Mouse (Mus musculus): ENCODE data around the gene Il9r. TPM values are rescaled to one million over a fixed set of nuclear protein-coding genes. Genes with fewer than 3 reads are reported as not detected.
A peak's percentile ranks its signal among the peaks of the same experiment; 100 is the strongest.

Gene Il9r
- polyA plus RNA-seq, 1 experiment from 2014 or later, result not detected

GRCm38 (mm10) chr11:32194086-32194485 is 6.0 kb downstream of the Il9r start:
- no peaks in the 10 kb centered on the region for H3K9me3 ChIP-seq (replicated peaks)
- no peak overlapping the region for H3K27ac ChIP-seq
- WGBS, result 86% methylated on average over 10 of the region's 10 CpGs
- no peak overlapping the region for H3K4me2 ChIP-seq
- H3K36me3 ChIP-seq (ENCODE audit: poor library complexity, severe bottlenecking), result no peaks in the 10 kb centered on the region
- H3K9ac ChIP-seq, result no peak overlapping the region
- no peaks in the 10 kb centered on the region for H3K4me1 ChIP-seq
- no peaks in the 10 kb centered on the region for H3K27me3 ChIP-seq
- no peak overlapping the region for H3K4me3 ChIP-seq
- no peak for ATAC-seq

- H3K27ac ChIP-seq, result no peak overlapping the region
- H3K9ac ChIP-seq, result no peak overlapping the region
- no peaks in the 10 kb centered on the region for H3K27me3 ChIP-seq
- no peak for ATAC-seq
- no peaks in the 10 kb centered on the region for H3K4me1 ChIP-seq
- H3K4me3 ChIP-seq, result no peak overlapping the region
- H3K9me3 ChIP-seq (replicated peaks), result no peaks in the 10 kb centered on the region
- no peaks in the 10 kb centered on the region for H3K36me3 ChIP-seq (ENCODE audit: poor library complexity, severe bottlenecking)
- 96% methylated on average over 10 of the region's 10 CpGs for WGBS
- no peak overlapping the region for H3K4me2 ChIP-seq
Observed at GRCm38 (mm10) chr11:32193156-32193555, 6.9 kb downstream of the Il9r start.

GRCm38 (mm10) chr11:32190603-32191110 is 9.4 kb downstream of the Il9r start:
- Histone ChIP-seq H3K36me3 (ENCODE audit: poor library complexity, severe bottlenecking) (no peaks in the 10 kb centered on the region), H3K9ac (no peak overlapping the region), H3K27me3 (no peaks in the 10 kb centered on the region), H3K9me3 (replicated peaks) (no peaks in the 10 kb centered on the region), H3K4me3 (no peak overlapping the region), H3K4me2 (no peak overlapping the region), H3K4me1 (no peaks in the 10 kb centered on the region), H3K27ac (no peak overlapping the region)
- WGBS, result 77% methylated on average over 13 of the region's 13 CpGs
- ATAC-seq, result no peak

GRCm38 (mm10) chr11:32190119-32190518 is 10.0 kb downstream of the Il9r start:
- no peak for ATAC-seq
- no peak overlapping the region for H3K4me2 ChIP-seq

GRCm38 (mm10) chr11:32189434-32189833 is 10.6 kb downstream of the Il9r start:
- H3K4me2 ChIP-seq, result no peak overlapping the region
- no peak overlapping the region for H3K9ac ChIP-seq
- WGBS, result 73% methylated on average over 5 of the region's 5 CpGs
- no peaks in the 10 kb centered on the region for H3K4me1 ChIP-seq
- no peak overlapping the region for H3K4me3 ChIP-seq
- H3K27me3 ChIP-seq, result no peaks in the 10 kb centered on the region
- no peak for ATAC-seq
- no peaks in the 10 kb centered on the region for H3K9me3 ChIP-seq (replicated peaks)
- H3K36me3 ChIP-seq (ENCODE audit: poor library complexity, severe bottlenecking), result no peaks in the 10 kb centered on the region
- H3K27ac ChIP-seq, result no peak overlapping the region

More at GRCm38 (mm10) chr11:32190119-32190518, 10.0 kb downstream of the Il9r start:
- WGBS, result 78% methylated on average over 9 of the region's 9 CpGs
- Histone ChIP-seq H3K27ac (no peak overlapping the region), H3K4me3 (no peak overlapping the region), H3K4me1 (no peaks in the 10 kb centered on the region), H3K36me3 (ENCODE audit: poor library complexity, severe bottlenecking) (no peaks in the 10 kb centered on the region), H3K9ac (no peak overlapping the region), H3K9me3 (replicated peaks) (no peaks in the 10 kb centered on the region), H3K27me3 (no peaks in the 10 kb centered on the region)

GRCm38 (mm10) chr11:32188881-32189280 is 11.2 kb downstream of the Il9r start:
- ATAC-seq, result no peak
- Histone ChIP-seq H3K9ac (no peak overlapping the region), H3K4me1 (no peaks in the 10 kb centered on the region)

GRCm38 (mm10) chr11:32187256-32187655 is 12.8 kb downstream of the Il9r start:
- H3K36me3 ChIP-seq (ENCODE audit: poor library complexity, severe bottlenecking), result no peaks in the 10 kb centered on the region
- no peak overlapping the region for H3K4me2 ChIP-seq
- 89% methylated on average over 4 of the region's 4 CpGs for WGBS
- no peak overlapping the region for H3K9ac ChIP-seq
- no peaks in the 10 kb centered on the region for H3K4me1 ChIP-seq
- H3K4me3 ChIP-seq, result no peak overlapping the region
- no peak for ATAC-seq
- no peaks in the 10 kb centered on the region for H3K27me3 ChIP-seq
- no peak overlapping the region for H3K27ac ChIP-seq
- no peaks in the 10 kb centered on the region for H3K9me3 ChIP-seq (replicated peaks)

More at GRCm38 (mm10) chr11:32188881-32189280, 11.2 kb downstream of the Il9r start:
- Histone ChIP-seq H3K4me2 (no peak overlapping the region), H3K9me3 (replicated peaks) (no peaks in the 10 kb centered on the region), H3K36me3 (ENCODE audit: poor library complexity, severe bottlenecking) (no peaks in the 10 kb centered on the region), H3K4me3 (no peak overlapping the region), H3K27ac (no peak overlapping the region), H3K27me3 (no peaks in the 10 kb centered on the region)
- 88% methylated on average over 12 of the region's 12 CpGs for WGBS

- Histone ChIP-seq H3K9ac (no peak overlapping the region), H3K27me3 (0 out of 2 replicates have a peak, but pooled peaks cover 3% of the 10 kb centered on the region), H3K27ac (no peak overlapping the region), H3K4me3 (no peak overlapping the region), H3K4me1 (no peaks in the 10 kb centered on the region), H3K4me2 (no peak overlapping the region), H3K9me3 (replicated peaks) (no peaks in the 10 kb centered on the region), H3K36me3 (ENCODE audit: poor library complexity, severe bottlenecking) (no peaks in the 10 kb centered on the region)
- no peak for ATAC-seq
- WGBS, result 84% methylated on average over 3 of the region's 3 CpGs
Observed at GRCm38 (mm10) chr11:32186031-32186430, 14.0 kb downstream of the Il9r start.

- ATAC-seq, result no peak
- WGBS, result 91% methylated on average over 8 of the region's 8 CpGs
- no peaks in the 10 kb centered on the region for H3K36me3 ChIP-seq (ENCODE audit: poor library complexity, severe bottlenecking)
Observed at GRCm38 (mm10) chr11:32184469-32184868, 15.6 kb downstream of the Il9r start.

GRCm38 (mm10) chr11:32181973-32182868 is 17.9 kb downstream of the Il9r start:
- no peak overlapping the region for H3K4me2 ChIP-seq
- no peaks in the 10 kb centered on the region for H3K4me1 ChIP-seq
- WGBS, result 51% methylated on average over 23 of the region's 25 CpGs
- H3K9me3 ChIP-seq (replicated peaks), result no peaks in the 10 kb centered on the region
- H3K27ac ChIP-seq, result no peak overlapping the region
- H3K4me3 ChIP-seq, result no peak overlapping the region
- H3K9ac ChIP-seq, result no peak overlapping the region
- H3K36me3 ChIP-seq (ENCODE audit: poor library complexity, severe bottlenecking), result no peaks in the 10 kb centered on the region
- ATAC-seq, result peak; percentile 83
- 0 out of 2 replicates have a peak, but pooled peaks cover 3% of the 10 kb centered on the region for H3K27me3 ChIP-seq

More at GRCm38 (mm10) chr11:32184469-32184868, 15.6 kb downstream of the Il9r start:
- no peaks in the 10 kb centered on the region for H3K9me3 ChIP-seq (replicated peaks)
- H3K4me1 ChIP-seq, result no peaks in the 10 kb centered on the region
- H3K27me3 ChIP-seq, result 0 out of 2 replicates have a peak, but pooled peaks cover 3% of the 10 kb centered on the region
- no peak overlapping the region for H3K4me2 ChIP-seq
- no peak overlapping the region for H3K9ac ChIP-seq
- H3K27ac ChIP-seq, result no peak overlapping the region
- H3K4me3 ChIP-seq, result no peak overlapping the region

- 86% methylated on average over 4 of the region's 4 CpGs for WGBS
- no peaks in the 10 kb centered on the region for H3K9me3 ChIP-seq (replicated peaks)
- H3K4me3 ChIP-seq, result no peak overlapping the region
- 0 out of 2 replicates have a peak, but pooled peaks cover 3% of the 10 kb centered on the region for H3K27me3 ChIP-seq
- ATAC-seq, result no peak
- H3K9ac ChIP-seq, result no peak overlapping the region
- no peaks in the 10 kb centered on the region for H3K36me3 ChIP-seq (ENCODE audit: poor library complexity, severe bottlenecking)
- no peak overlapping the region for H3K27ac ChIP-seq
- H3K4me1 ChIP-seq, result no peaks in the 10 kb centered on the region
- H3K4me2 ChIP-seq, result no peak overlapping the region
Observed at GRCm38 (mm10) chr11:32181246-32181645, 18.8 kb downstream of the Il9r start.

- H3K27ac ChIP-seq, result no peak overlapping the region
- no peaks in the 10 kb centered on the region for H3K36me3 ChIP-seq (ENCODE audit: poor library complexity, severe bottlenecking)
- H3K4me3 ChIP-seq, result no peak overlapping the region
- H3K9ac ChIP-seq, result no peak overlapping the region
- H3K27me3 ChIP-seq, result 0 out of 2 replicates have a peak, but pooled peaks cover 3% of the 10 kb centered on the region
- ATAC-seq, result no peak
- H3K4me1 ChIP-seq, result no peaks in the 10 kb centered on the region
- no peaks in the 10 kb centered on the region for H3K9me3 ChIP-seq (replicated peaks)
- 83% methylated on average over 1 of the region's 1 CpGs for WGBS
- no peak overlapping the region for H3K4me2 ChIP-seq
Observed at GRCm38 (mm10) chr11:32178506-32178905, 21.6 kb downstream of the Il9r start.
